Mouse (Mus musculus) liver, embryonic 13.5 days (tissue): Measurements from ENCODE around the gene Gmds. TPM values are rescaled to one million over a fixed set of nuclear protein-coding genes. Genes with fewer than 3 reads are reported as not detected.
A peak's percentile ranks its signal among the peaks of the same experiment; 100 is the strongest.

ENCODE experiments used
- ATAC-seq: fragments of 200-750 bp; cut with Nextera tagmentation; 2 replicates; pipeline ENCODE4 v1.8.0; 2017; ENCODE audit warnings: low read depth, mild to moderate bottlenecking, moderate number of reproducible peaks, moderate library complexity
- DNase-seq: peaks from one replicate; pipeline ENCODE4 v3.0.0; 2022
- H3K27ac ChIP-seq: fragments of 300-500 bp; sonication (generic); 2 replicates; pipeline ENCODE4 v1.5.1; 2015; ENCODE audit warnings: moderate library complexity, mild to moderate bottlenecking, inconsistent platforms
- H3K27me3 ChIP-seq: fragments of 300-500 bp; sonication (generic); 2 replicates; pipeline ENCODE4 v1.6.1; 2015; ENCODE audit warnings: mild to moderate bottlenecking, inconsistent platforms
- H3K36me3 ChIP-seq: fragments of 300-500 bp; sonication (generic); 2 replicates; pipeline ENCODE4 v1.6.1; 2015; ENCODE audit warnings: mild to moderate bottlenecking, inconsistent platforms
- H3K4me1 ChIP-seq: fragments of 300-500 bp; sonication (generic); replicated peaks from 2 replicates; pipeline ENCODE4 v1.6.1; 2015; ENCODE audit warnings: inconsistent platforms
- H3K4me2 ChIP-seq: fragments of 300-500 bp; sonication (generic); 2 replicates; pipeline ENCODE4 v1.6.1; 2015; ENCODE audit warnings: inconsistent platforms, mild to moderate bottlenecking, moderate library complexity
- H3K4me3 ChIP-seq: fragments of 300-500 bp; sonication (generic); replicated peaks from 2 replicates; pipeline ENCODE4 v1.5.1; 2015; ENCODE audit warnings: mild to moderate bottlenecking, inconsistent platforms
- H3K9ac ChIP-seq: fragments of 300-500 bp; sonication (generic); 2 replicates; pipeline ENCODE4 v1.6.1; 2015; ENCODE audit warnings: mild to moderate bottlenecking, inconsistent platforms
- H3K9me3 ChIP-seq: fragments of 300-500 bp; sonication (generic); replicated peaks from 2 replicates; pipeline ENCODE4 v1.6.1; 2016; ENCODE audit warnings: inconsistent platforms
- WGBS: fragments of 180-500 bp; shearing (Covaris S2); methylation state at CpG from one replicate; pipeline ENCODE4 v1.1.7; 2015; ENCODE audit not compliant: insufficient replicate concordance; 5-methylcytosine and 5-hydroxymethylcytosine counted together
- polyA plus RNA-seq: library from polyadenylated mRNA; unstranded; fragments of >200 nt; fragmentation: Nextera tagmentation; extraction: Ambion mirVana; gene quantifications from 2 replicates; pipeline ENCODE4 v1.2.1, GENCODE M21; 2015

Gene Gmds
- polyA plus RNA-seq, 1 experiment from 2014 or later = 9.1 TPM

GRCm38 (mm10) chr13:32212125-32212524 is 126.4 kb downstream of the Gmds start:
- Histone ChIP-seq H3K36me3 (no peaks in the 10 kb centered on the region), H3K27ac (no peak overlapping the region), H3K4me1 (no peaks in the 10 kb centered on the region), H3K9ac (no peak overlapping the region), H3K9me3 (no peaks in the 10 kb centered on the region), H3K4me2 (no peak overlapping the region), H3K4me3 (no peak overlapping the region), H3K27me3 (no peaks in the 10 kb centered on the region)
- ATAC-seq (no peak), DNase-seq (no peak)
- WGBS = 48% methylated on average over 2 of the region's 2 CpGs

GRCm38 (mm10) chr13:32207172-32207908 is 131.2 kb downstream of the Gmds start:
- Histone ChIP-seq H3K36me3 (no peaks in the 10 kb centered on the region), H3K27ac (no peak overlapping the region), H3K4me3 (no peak overlapping the region), H3K4me2 (no peak overlapping the region), H3K9ac (no peak overlapping the region), H3K9me3 (no peaks in the 10 kb centered on the region), H3K4me1 (no peaks in the 10 kb centered on the region), H3K27me3 (no peaks in the 10 kb centered on the region)
- ATAC-seq = no peak
- DNase-seq = no peak
- WGBS = 68% methylated on average over 5 of the region's 5 CpGs

DNA sequence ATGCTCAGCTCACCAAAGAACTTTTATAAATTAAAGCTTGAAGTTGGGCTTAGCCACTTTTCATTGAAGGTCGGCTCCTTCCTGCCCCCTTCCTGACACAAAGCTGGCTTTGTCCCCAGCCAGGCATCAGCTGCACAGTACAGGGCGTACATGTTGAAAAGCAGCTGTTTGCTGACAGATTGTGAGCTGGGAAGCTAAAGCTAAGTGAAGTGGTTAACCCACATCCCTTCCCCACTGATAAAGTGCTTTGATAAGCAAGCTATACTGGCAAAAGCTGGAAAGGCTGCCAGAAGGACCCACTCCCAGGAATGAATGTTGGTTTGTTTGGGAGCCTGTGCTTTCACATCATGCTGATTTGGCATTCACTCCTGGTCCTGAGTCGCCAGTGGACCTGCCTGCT is 158.6 kb downstream of the Gmds start:
- no peak for DNase-seq
- no peak for ATAC-seq
- no peaks in the 10 kb centered on the region for H3K36me3 ChIP-seq
- H3K27me3 ChIP-seq = no peaks in the 10 kb centered on the region
- whole genome bisulfite sequencing = 13% methylated on average over 3 of the region's 3 CpGs
- no peak overlapping the region for H3K4me2 ChIP-seq
- H3K9ac ChIP-seq = no peak overlapping the region
- H3K27ac ChIP-seq = no peak overlapping the region
- no peak overlapping the region for H3K4me3 ChIP-seq
- peaks cover 5% of the 10 kb centered on the region for H3K4me1 ChIP-seq
- H3K9me3 ChIP-seq = no peaks in the 10 kb centered on the region

GRCm38 (mm10) chr13:32178682-32179081 is 159.9 kb downstream of the Gmds start:
- Histone ChIP-seq H3K4me2 (no peak overlapping the region), H3K36me3 (no peaks in the 10 kb centered on the region), H3K4me3 (no peak overlapping the region), H3K27me3 (no peaks in the 10 kb centered on the region), H3K9me3 (no peaks in the 10 kb centered on the region), H3K27ac (no peak overlapping the region), H3K9ac (no peak overlapping the region), H3K4me1 (peaks cover 5% of the 10 kb centered on the region)
- 68% methylated on average over 1 of the region's 1 CpGs for WGBS
- DNase-seq (no peak), ATAC-seq (no peak)

DNA sequence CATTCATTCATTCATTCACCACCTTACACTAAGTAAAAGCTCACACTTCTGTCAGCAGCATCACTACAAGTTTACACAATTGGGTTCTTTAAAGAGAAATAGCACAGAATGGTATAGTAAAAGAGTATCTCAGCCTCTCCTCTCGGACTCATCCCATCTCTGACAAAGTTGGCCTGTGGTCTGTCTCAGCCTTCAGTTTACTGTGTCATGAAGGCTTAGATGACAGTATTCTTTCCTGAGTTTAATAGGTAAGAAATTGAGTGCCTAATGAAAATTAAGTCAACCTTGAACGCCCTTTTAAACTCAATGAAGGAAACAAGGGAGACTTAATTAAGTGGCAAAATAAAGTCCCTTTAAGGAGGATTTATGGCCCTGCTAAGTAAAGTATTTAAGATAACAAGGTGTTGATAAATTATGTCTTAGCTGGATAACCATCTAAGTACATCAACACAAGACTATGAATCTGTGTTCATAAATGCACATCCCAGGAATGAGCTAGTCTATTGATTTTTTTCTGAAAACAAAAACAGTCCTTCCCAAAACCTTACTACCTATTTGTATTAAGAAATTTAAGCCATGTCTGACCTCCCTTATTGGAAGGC is 160.6 kb downstream of the Gmds start:
- ATAC-seq = no peak
- Histone ChIP-seq H3K27me3 (no peaks in the 10 kb centered on the region), H3K9me3 (no peaks in the 10 kb centered on the region), H3K4me3 (no peak overlapping the region), H3K27ac (no peak overlapping the region), H3K36me3 (no peaks in the 10 kb centered on the region), H3K9ac (no peak overlapping the region), H3K4me2 (no peak overlapping the region), H3K4me1 (peaks cover 5% of the 10 kb centered on the region)
- no peak for DNase-seq
- 57% methylated on average over 2 of the region's 2 CpGs for WGBS

DNA sequence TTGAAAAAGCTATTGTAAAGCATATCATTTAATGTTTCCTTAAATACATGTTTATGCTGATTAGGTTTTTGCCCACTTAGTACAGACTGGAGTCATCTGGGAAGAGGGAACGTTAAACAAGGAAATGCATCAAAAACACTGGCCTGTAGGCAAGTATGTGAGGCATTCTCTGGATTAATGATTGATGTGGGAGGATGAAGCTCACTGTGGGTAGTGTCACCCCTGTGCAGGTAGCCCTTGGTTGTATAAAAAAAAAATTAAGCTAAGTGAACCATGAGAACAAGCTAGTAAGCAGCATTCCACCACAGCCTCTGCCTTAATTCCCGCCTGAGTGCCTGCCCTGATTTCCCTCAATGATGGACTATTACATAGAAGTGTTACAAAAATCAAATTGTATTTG is 163.5 kb downstream of the Gmds start:
- Histone ChIP-seq H3K9ac (no peak overlapping the region), H3K27me3 (no peaks in the 10 kb centered on the region), H3K9me3 (no peaks in the 10 kb centered on the region), H3K4me1 (peaks cover 5% of the 10 kb centered on the region), H3K4me2 (no peak overlapping the region), H3K27ac (no peak overlapping the region), H3K4me3 (no peak overlapping the region), H3K36me3 (no peaks in the 10 kb centered on the region)
- ATAC-seq (no peak), DNase-seq (no peak)
- WGBS = 58% methylated on average over 2 of the region's 2 CpGs

- Histone ChIP-seq H3K4me1 (no peaks in the 10 kb centered on the region), H3K9ac (no peak overlapping the region), H3K4me3 (no peak overlapping the region), H3K27ac (no peak overlapping the region), H3K36me3 (no peaks in the 10 kb centered on the region), H3K4me2 (no peak overlapping the region), H3K9me3 (no peaks in the 10 kb centered on the region), H3K27me3 (no peaks in the 10 kb centered on the region)
- 11% methylated on average over 5 of the region's 5 CpGs for WGBS
- DNase-seq = no peak
- 0 out of 2 replicates have a peak, but pooled peaks have one; percentile 50 for ATAC-seq
Observed at GRCm38 (mm10) chr13:32169173-32169572, 169.4 kb downstream of the Gmds start.

- ATAC-seq = no peak
- H3K9ac ChIP-seq = no peak overlapping the region
- 75% methylated on average over 6 of the region's 6 CpGs for WGBS
- H3K9me3 ChIP-seq = no peaks in the 10 kb centered on the region
- DNase-seq = no peak
- H3K4me3 ChIP-seq = no peak overlapping the region
- H3K4me2 ChIP-seq = no peak overlapping the region
- no peak overlapping the region for H3K27ac ChIP-seq
- H3K36me3 ChIP-seq = no peaks in the 10 kb centered on the region
- no peaks in the 10 kb centered on the region for H3K27me3 ChIP-seq
- H3K4me1 ChIP-seq = no peaks in the 10 kb centered on the region
Observed at GRCm38 (mm10) chr13:32167806-32168205, 170.7 kb downstream of the Gmds start.

DNA sequence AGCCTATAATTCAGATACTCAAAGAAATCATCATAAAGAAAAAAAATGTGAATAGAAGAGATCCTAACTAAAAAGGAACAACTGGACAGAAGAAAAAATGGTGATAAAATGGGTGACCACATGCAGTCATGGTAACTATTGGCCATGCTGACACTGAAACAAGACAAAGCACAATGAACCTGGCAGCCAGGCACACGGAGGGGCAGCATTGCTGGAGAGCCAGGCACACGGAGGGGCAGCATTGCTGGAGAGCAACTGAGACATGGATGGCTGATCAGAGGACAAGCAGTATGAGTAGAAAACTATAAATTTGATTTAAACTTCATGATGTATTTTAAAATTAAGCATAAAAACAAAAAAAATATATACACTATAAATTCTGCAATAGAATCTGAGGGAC is 173.0 kb downstream of the Gmds start:
- H3K4me3 ChIP-seq = no peak overlapping the region
- no peaks in the 10 kb centered on the region for H3K36me3 ChIP-seq
- 70% methylated on average over 2 of the region's 2 CpGs for WGBS
- no peak overlapping the region for H3K9ac ChIP-seq
- DNase-seq (no peak), ATAC-seq (no peak)
- no peaks in the 10 kb centered on the region for H3K9me3 ChIP-seq
- no peak overlapping the region for H3K27ac ChIP-seq
- H3K4me2 ChIP-seq = no peak overlapping the region
- H3K4me1 ChIP-seq = no peaks in the 10 kb centered on the region
- no peaks in the 10 kb centered on the region for H3K27me3 ChIP-seq

DNA sequence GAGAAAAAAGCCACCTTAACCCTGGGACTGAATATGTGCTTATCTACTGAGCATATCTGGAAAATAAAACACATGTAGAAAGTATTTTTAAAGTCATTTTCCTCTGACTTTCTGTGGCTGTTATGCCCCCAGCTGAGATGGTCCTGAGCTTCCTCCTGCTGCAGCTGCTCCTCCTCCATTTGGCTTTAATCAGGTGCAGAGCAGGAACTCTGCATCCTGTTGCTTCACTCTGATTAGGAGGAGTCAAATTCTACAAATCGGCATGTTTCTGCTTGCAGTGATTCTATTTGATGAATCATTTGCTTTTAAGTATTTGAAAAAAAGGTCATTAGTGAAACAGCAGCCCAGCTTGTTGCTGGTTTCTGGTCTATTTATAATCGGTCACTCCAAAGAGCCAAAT is 177.0 kb downstream of the Gmds start:
- H3K4me3 ChIP-seq = no peak overlapping the region
- H3K9me3 ChIP-seq = no peaks in the 10 kb centered on the region
- no peaks in the 10 kb centered on the region for H3K36me3 ChIP-seq
- ATAC-seq (no peak), DNase-seq (no peak)
- no peak overlapping the region for H3K4me2 ChIP-seq
- H3K27me3 ChIP-seq = no peaks in the 10 kb centered on the region
- no peak overlapping the region for H3K27ac ChIP-seq
- no peaks in the 10 kb centered on the region for H3K4me1 ChIP-seq
- no peak overlapping the region for H3K9ac ChIP-seq
- WGBS = 33% methylated on average over 2 of the region's 2 CpGs

DNA sequence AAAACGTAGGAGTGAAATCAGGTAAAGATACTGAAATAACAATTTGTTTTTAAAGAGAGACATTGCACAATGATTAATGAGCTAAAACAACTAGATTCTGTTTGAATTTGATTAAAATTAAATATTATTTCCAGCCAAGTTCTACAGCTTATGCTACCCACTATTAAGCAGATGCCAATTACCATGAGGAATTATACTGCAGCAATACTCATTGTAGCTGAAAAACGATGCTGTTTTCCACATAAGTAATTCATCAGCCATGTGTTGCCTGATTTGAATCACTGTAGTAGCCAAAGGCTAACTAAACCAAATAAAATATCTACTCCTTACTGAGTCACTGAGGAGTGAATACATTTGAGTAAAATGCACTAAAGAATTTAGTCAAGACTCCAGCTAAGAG is 180.3 kb downstream of the Gmds start:
- H3K9me3 ChIP-seq = no peaks in the 10 kb centered on the region
- ATAC-seq = no peak
- H3K27me3 ChIP-seq = no peaks in the 10 kb centered on the region
- no peak for DNase-seq
- H3K4me1 ChIP-seq = no peaks in the 10 kb centered on the region
- H3K36me3 ChIP-seq = no peaks in the 10 kb centered on the region
- H3K27ac ChIP-seq = no peak overlapping the region
- H3K4me3 ChIP-seq = no peak overlapping the region
- no peak overlapping the region for H3K4me2 ChIP-seq
- WGBS = 64% methylated on average over 2 of the region's 2 CpGs
- H3K9ac ChIP-seq = no peak overlapping the region

DNA sequence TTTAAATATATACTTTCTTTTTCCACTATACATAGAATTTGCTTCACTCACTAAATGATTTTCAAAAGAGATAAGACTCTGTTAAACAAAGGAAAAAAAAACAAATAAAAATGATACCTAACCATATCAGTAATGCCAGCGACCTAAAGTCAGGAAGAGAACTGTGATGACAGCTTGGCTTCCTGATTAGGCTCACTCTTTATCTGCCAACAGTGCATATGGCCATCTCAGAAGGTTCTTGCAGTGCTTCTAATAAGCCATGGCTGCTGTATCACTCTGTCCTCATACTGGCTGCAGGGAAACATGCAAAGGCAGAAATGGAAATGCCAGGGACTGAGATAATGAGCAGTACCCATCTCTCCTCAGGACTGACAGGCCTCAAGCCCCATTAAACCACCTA is 192.6 kb downstream of the Gmds start:
- no peaks in the 10 kb centered on the region for H3K9me3 ChIP-seq
- H3K4me2 ChIP-seq = no peak overlapping the region
- no peak overlapping the region; the same call in 1 of the 2 replicates for H3K27ac ChIP-seq
- WGBS = 8% methylated on average over 1 of the region's 1 CpGs
- ATAC-seq = peak; percentile 90
- no peak overlapping the region for H3K9ac ChIP-seq
- DNase-seq = peak; percentile 32
- H3K4me3 ChIP-seq = no peak overlapping the region
- H3K4me1 ChIP-seq = peaks cover 11% of the 10 kb centered on the region
- no peaks in the 10 kb centered on the region for H3K36me3 ChIP-seq
- no peaks in the 10 kb centered on the region for H3K27me3 ChIP-seq
